ENCODE assay signal across 9 mouse cellular contexts in the genomic region with DNA sequence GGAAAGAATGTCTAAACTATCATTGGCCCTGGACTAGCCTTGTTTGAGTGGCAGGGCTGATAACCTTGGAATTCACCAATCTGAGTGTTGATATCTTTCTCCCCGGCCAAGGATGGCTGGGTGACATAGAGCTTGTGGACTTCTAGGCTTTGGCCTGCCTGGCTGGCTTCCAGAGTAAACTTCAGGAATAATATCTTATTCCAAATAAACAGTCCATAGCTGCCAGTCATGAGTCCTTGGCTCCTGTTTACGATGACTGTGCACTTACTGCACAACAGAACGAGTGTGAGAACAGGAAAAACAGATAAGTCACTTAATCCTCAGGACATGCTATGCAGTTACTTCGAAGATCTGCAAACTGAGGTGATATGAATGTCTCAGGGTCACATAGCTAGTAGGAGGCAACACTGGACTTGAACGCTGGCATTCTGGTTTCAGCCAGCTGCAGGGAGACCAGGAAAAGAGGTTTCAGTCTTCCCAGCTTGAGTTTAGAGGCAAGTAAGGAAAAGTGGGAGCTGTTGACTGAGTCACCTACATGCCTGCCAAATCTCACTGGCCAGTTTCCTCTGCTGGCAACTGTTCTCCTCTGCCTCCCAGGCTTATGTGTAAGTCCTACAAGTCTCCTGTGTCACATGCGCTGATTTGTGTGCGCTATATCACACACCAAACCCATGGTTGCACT.
DNase-seq lines count a peak whose midpoint lies in the region; ATAC-seq and TF ChIP-seq lines count a peak whose summit lies in the region.
"Had no signal": no experiment of that assay in that cellular context is flagged by ENCODE, and none has a peak within 500 bp of the region (broad histone marks: within the 10 kb centered on the region; RNA-seq: fewer than 3 reads in every experiment).

No protein-coding gene starts in this region.

- no peaks in the 10 kb centered on the region for H3K36me3 ChIP-seq in kidney, embryonic 15.5 days
- no peaks in the 10 kb centered on the region for H3K36me3 ChIP-seq in heart, embryonic 15.5 days
- H3K36me3 ChIP-seq in lung, embryonic 14.5 days (ENCODE audit: insufficient read depth), result no peaks in the 10 kb centered on the region
- H3K36me3 ChIP-seq: limb, embryonic 13.5 days had no signal

- no peaks in the 10 kb centered on the region for H3K27me3 ChIP-seq in kidney, embryonic 15.5 days
- H3K27me3 ChIP-seq in heart, embryonic 15.5 days, result no peaks in the 10 kb centered on the region
- no peaks in the 10 kb centered on the region for H3K27me3 ChIP-seq in lung, embryonic 14.5 days (ENCODE audit: insufficient read depth, low read length)
- H3K27me3 ChIP-seq: limb, embryonic 13.5 days had no signal

- H3K9ac ChIP-seq in kidney, embryonic 15.5 days, result no peak overlapping the region
- no peak overlapping the region for H3K9ac ChIP-seq in heart, embryonic 15.5 days
- H3K9ac ChIP-seq in lung, embryonic 14.5 days, result no peak overlapping the region
- H3K9ac ChIP-seq: limb, embryonic 13.5 days had no signal

- H3K9me3 ChIP-seq in kidney, embryonic 15.5 days (replicated peaks), result no peaks in the 10 kb centered on the region
- no peaks in the 10 kb centered on the region for H3K9me3 ChIP-seq in heart, embryonic 15.5 days (replicated peaks)
- no peaks in the 10 kb centered on the region for H3K9me3 ChIP-seq in lung, embryonic 14.5 days (ENCODE audit: low read depth, low read length)
- H3K9me3 ChIP-seq: limb, embryonic 13.5 days had no signal

- DNase-seq in kidney, adult 11 months, result peak; percentile 36
- peak; percentile 75 to 79 for DNase-seq in adrenal gland, postnatal 36 days
- peak; percentile 78 for DNase-seq in lung, embryonic 14.5 days
- DNase-seq in urinary bladder, postnatal 36 days (ENCODE audit: low spot score in 2 of 2), result peak; percentile 19 to 64
- no peak for DNase-seq in cerebellum, adult 11 months

- no peak for TF ChIP-seq CTCF in lung, embryonic 14.5 days (IDR thresholded peaks at IDR 0.05; ENCODE audit: low read depth)

- peaks cover 33% of the 10 kb centered on the region for H3K4me1 ChIP-seq in kidney, embryonic 15.5 days
- peaks cover 33% of the 10 kb centered on the region for H3K4me1 ChIP-seq in heart, embryonic 15.5 days (replicated peaks)
- H3K4me1 ChIP-seq in lung, embryonic 14.5 days (ENCODE audit: insufficient read depth), result no peaks in the 10 kb centered on the region

- H3K4me3 ChIP-seq in kidney, embryonic 15.5 days (replicated peaks), result no peak overlapping the region
- no peak overlapping the region for H3K4me3 ChIP-seq in heart, embryonic 15.5 days
- no peak overlapping the region for H3K4me3 ChIP-seq in lung, embryonic 14.5 days (ENCODE audit: low read depth, low read length)
- H3K4me3 ChIP-seq: limb, embryonic 13.5 days had no signal

- ATAC-seq in kidney, embryonic 15.5 days (replicated peaks; ENCODE audit: low FRiP score), result no peak; the same call in 1 of the 2 replicates
- ATAC-seq in heart, embryonic 15.5 days (replicated peaks; ENCODE audit: insufficient number of reproducible peaks, insufficient read depth, low FRiP score, low read depth), result peak; percentile 82
- ATAC-seq in lung, embryonic 14.5 days (ENCODE audit: insufficient read depth), result peak; percentile 72; the same call in 1 of the 2 replicates
- ATAC-seq in inflammation-experienced regulatory T-cells, adult 6 months, result no peak

- 57% methylated on average over 7 of the region's 7 CpGs for WGBS in kidney, embryonic 15.5 days
- 21% methylated on average over 7 of the region's 7 CpGs for WGBS in heart, embryonic 15.5 days
- WGBS in lung, embryonic 14.5 days, result 38% methylated on average over 7 of the region's 7 CpGs

- no peak overlapping the region for H3K4me2 ChIP-seq in kidney, embryonic 15.5 days
- H3K4me2 ChIP-seq in heart, embryonic 15.5 days, result 0 out of 2 replicates have a peak overlapping the region, but pooled peaks have one; percentile 19
- no peak overlapping the region for H3K4me2 ChIP-seq in lung, embryonic 14.5 days
- H3K4me2 ChIP-seq: limb, embryonic 13.5 days had no signal

- H3K27ac ChIP-seq in kidney, embryonic 15.5 days, result no peak overlapping the region
- H3K27ac ChIP-seq in heart, embryonic 15.5 days, result peak overlapping the region; percentile 48
- H3K27ac ChIP-seq in lung, embryonic 14.5 days (ENCODE audit: low read depth), result no peak overlapping the region
- H3K27ac ChIP-seq: limb, embryonic 13.5 days had no signal

Comparison
In these comparisons a context has a peak if more than half of its experiments do, and no peak if none do; other contexts are left out.
1. ATAC-seq: peak in heart, embryonic 15.5 days (single experiment) and lung, embryonic 14.5 days (single experiment); none in kidney, embryonic 15.5 days (single experiment) and inflammation-experienced regulatory T-cells, adult 6 months (single experiment).